22 mouse cellular contexts compared by ENCODE assay signal in genomic region chr15:100585931-100586330, GRCm38 (mm10). TPM values are rescaled to one million over a fixed set of nuclear protein-coding genes. Genes with fewer than 3 reads are reported as not detected.
A peak's percentile ranks its signal among the peaks of the same experiment; 100 is the strongest.
DNase-seq lines count a peak whose midpoint lies in the region; ATAC-seq and TF ChIP-seq lines count a peak whose summit lies in the region.
"Had no signal": no experiment of that assay in that cellular context is flagged by ENCODE, and none has a peak within 500 bp of the region (broad histone marks: within the 10 kb centered on the region; RNA-seq: fewer than 3 reads in every experiment).

No protein-coding gene starts in this region.

- peaks cover 67% of the 10 kb centered on the region for H3K36me3 ChIP-seq in hindbrain, embryonic 12.5 days
- H3K36me3 ChIP-seq in hindbrain, postnatal 0 days (ENCODE audit: insufficient read depth, low read length): peaks cover 37% of the 10 kb centered on the region
- no peaks in the 10 kb centered on the region for H3K36me3 ChIP-seq in E14TG2a.4 (ENCODE audit: insufficient read depth, low read length)
- H3K36me3 ChIP-seq in myocyte (ENCODE audit: control insufficient read depth, insufficient read depth): no peaks in the 10 kb centered on the region
- H3K36me3 ChIP-seq: G1E had no signal

- no peak for DNase-seq in hindbrain, postnatal 0 days (ENCODE audit: low spot score)
- no peak for DNase-seq in testis, postnatal 10 days (ENCODE audit: low spot score)
- DNase-seq in heart, postnatal 10 days: no peak
- no peak for DNase-seq in left cerebral cortex, postnatal 14 days (ENCODE audit: low spot score in 2 of 2)
- DNase-seq: adrenal gland, adult 2 months; adrenal gland, adult 8-10 months; adrenal gland, postnatal 10 days; adrenal gland, postnatal 25 days; adrenal gland, postnatal 36 days; B cell, adult 2 months; cerebellum, adult 11 months; cerebellum, adult 11-12 months; cerebellum, adult 18-20 months had no signal

- H3K4me3 ChIP-seq in hindbrain, embryonic 12.5 days: no peak overlapping the region
- H3K4me3 ChIP-seq in hindbrain, postnatal 0 days (ENCODE audit: low read length): no peak overlapping the region
- H3K4me3 ChIP-seq in E14TG2a.4 (replicated peaks; ENCODE audit: low read length) (0 out of 2 replicates have a peak overlapping the region, but pooled peaks have one; percentile 17), myocyte (no peak overlapping the region)

- no peak overlapping the region for H3ac ChIP-seq in myocyte (ENCODE audit: control insufficient read depth, insufficient read length)

- H3K27ac ChIP-seq in hindbrain, embryonic 12.5 days: no peak overlapping the region
- H3K27ac ChIP-seq in hindbrain, postnatal 0 days: no peak overlapping the region

- TF ChIP-seq POLR2A in myocyte (IDR thresholded peaks at IDR 0.05; ENCODE audit: insufficient read length, low read depth): no peak

- no peaks in the 10 kb centered on the region for H3K79me2 ChIP-seq in myocyte (ENCODE audit: control insufficient read depth, insufficient read depth)

- intact Hi-C loops in heart, postnatal 10 days (cut with DNase I): no loop called here
- intact Hi-C loops in left cerebral cortex, postnatal 14 days (cut with DNase I): no loop called here

- 0 out of 2 replicates have a peak overlapping the region, but pooled peaks have one; percentile 13 for H3K9ac ChIP-seq in hindbrain, embryonic 12.5 days
- H3K9ac ChIP-seq in hindbrain, postnatal 0 days (replicated peaks; ENCODE audit: low read length): no peak overlapping the region

- no peak overlapping the region for H3K4me2 ChIP-seq in hindbrain, embryonic 12.5 days (replicated peaks)
- no peak overlapping the region for H3K4me2 ChIP-seq in hindbrain, postnatal 0 days (ENCODE audit: low read depth, low read length)
- no peak overlapping the region for H3K4me2 ChIP-seq in myocyte (ENCODE audit: low read depth)

- WGBS in hindbrain, embryonic 12.5 days: 94% methylated on average over 16 of the region's 16 CpGs
- WGBS in hindbrain, postnatal 0 days: 93% methylated on average over 16 of the region's 16 CpGs

- no peaks in the 10 kb centered on the region for H3K4me1 ChIP-seq in hindbrain, embryonic 12.5 days
- H3K4me1 ChIP-seq in hindbrain, postnatal 0 days (ENCODE audit: insufficient read depth, low read length): no peaks in the 10 kb centered on the region
- H3K4me1 ChIP-seq in E14TG2a.4 (replicated peaks; ENCODE audit: low read depth, low read length): peaks cover 14% of the 10 kb centered on the region

- H3K9me3 ChIP-seq in hindbrain, embryonic 12.5 days (replicated peaks): no peaks in the 10 kb centered on the region
- H3K9me3 ChIP-seq in hindbrain, postnatal 0 days (ENCODE audit: low read length): no peaks in the 10 kb centered on the region
- no peaks in the 10 kb centered on the region for H3K9me3 ChIP-seq in E14TG2a.4 (ENCODE audit: low read length)
- H3K9me3 ChIP-seq: G1E had no signal

- H3K27me3 ChIP-seq in hindbrain, embryonic 12.5 days: no peaks in the 10 kb centered on the region; the same call in 1 of the 2 replicates
- no peaks in the 10 kb centered on the region for H3K27me3 ChIP-seq in hindbrain, postnatal 0 days (ENCODE audit: insufficient read depth, low read length)
- H3K27me3 ChIP-seq in E14TG2a.4 (ENCODE audit: insufficient read depth, low read length) (peaks cover 25% of the 10 kb centered on the region), myocyte (ENCODE audit: control insufficient read depth, insufficient read depth, insufficient read length) (no peaks in the 10 kb centered on the region)
- H3K27me3 ChIP-seq: CH12.LX, Patski had no signal

- TF ChIP-seq CTCF in hindbrain, postnatal 0 days (IDR thresholded peaks at IDR 0.05; ENCODE audit: low read depth): no peak
- no peak for TF ChIP-seq CTCF in E14TG2a.4 (conservative IDR thresholded peaks at IDR 0.05; ENCODE audit: low read length)

- ATAC-seq in hindbrain, embryonic 12.5 days (ENCODE audit: low FRiP score): no peak
- ATAC-seq in hindbrain, postnatal 0 days: no peak
- 0 out of 2 replicates have a peak, but pooled peaks have one; percentile 20 for ATAC-seq in erythroblast, adult 5-6 weeks (replicated peaks; ENCODE audit: low FRiP score, poor library complexity, severe bottlenecking)
- ATAC-seq: activated CD4-positive, CD25-positive, alpha-beta regulatory T cell, adult 4 months; CD4-positive, CD25-positive, alpha-beta regulatory T cell, adult 4 months; Patski had no signal

TF ChIP-seq in myocyte, 11 proteins besides CTCF, POLR2A, EP300 and RAD21:
- TF ChIP-seq E2F4 (IDR thresholded peaks at IDR 0.05; ENCODE audit: insufficient read depth): no peak
- peak in 2 of 3 experiments; percentile 28 to 47 for TF ChIP-seq MYOD1 (IDR thresholded peaks at IDR 0.05; ENCODE audit: control insufficient read depth in 1 of 3, insufficient read length in 2 of 3, low read depth in 2 of 3)
- no peak for TF ChIP-seq SRF (IDR thresholded peaks at IDR 0.05; ENCODE audit: control insufficient read depth, insufficient read length, low read depth)
- no peak for TF ChIP-seq REST (IDR thresholded peaks at IDR 0.05; ENCODE audit: insufficient read depth, insufficient read length)
- TF ChIP-seq MYOG (IDR thresholded peaks at IDR 0.05; ENCODE audit: control insufficient read depth in 1 of 3, insufficient read depth in 1 of 3, insufficient read length in 2 of 3, low read depth in 2 of 3): peak in 2 of 3 experiments; percentile 53 to 54
- no peak for TF ChIP-seq TCF3 (IDR thresholded peaks at IDR 0.05; ENCODE audit: insufficient read length, low read depth)

RNA-seq across cellular contexts. Expression of gene Pou6f1, which starts 13.9 kb away (rescaled TPM):
- 28.9 and 38.6 TPM in 2 replicates for polyA plus RNA-seq in hindbrain, embryonic 12.5 days (2016; fragmentation: Nextera tagmentation; extraction: Ambion mirVana)
- total RNA-seq in hindbrain, postnatal 0 days (2014; rRNA removed): 84.1 and 85.2 TPM in 2 replicates
- polyA plus RNA-seq in hindbrain, postnatal 0 days (2015; fragmentation: Nextera tagmentation; extraction: Ambion mirVana): 23.8 and 24.9 TPM in 2 replicates
- 1.2 and 1.9 TPM in 2 replicates for total RNA-seq in erythroblast, adult 5-6 weeks (2015; ENCODE audit: low replicate concordance)
- 0.28 TPM in 1 of 2 replicates, not detected in the other for total RNA-seq in erythroblast, adult 5-6 weeks (2017; ENCODE audit: low replicate concordance)
- 7.7 TPM for polyA plus RNA-seq in myocyte (2012; fragmentation: generic; extraction: Trizol)
- total RNA-seq in heart, postnatal 10 days (2021): 10 to 100 TPM; 20.9 to 21.6 TPM
- 100 to 1,000 TPM; 123 to 125 TPM for total RNA-seq in left cerebral cortex, postnatal 14 days (2021)

RNA-seq across cellular contexts. Expression of gene Dazap2, which starts 29.2 kb away (rescaled TPM):
- 168 and 176 TPM in 2 replicates for polyA plus RNA-seq in hindbrain, embryonic 12.5 days (2016; fragmentation: Nextera tagmentation; extraction: Ambion mirVana)
- total RNA-seq in hindbrain, postnatal 0 days (2014; rRNA removed): 108 and 141 TPM in 2 replicates
- polyA plus RNA-seq in hindbrain, postnatal 0 days (2015; fragmentation: Nextera tagmentation; extraction: Ambion mirVana): 156 and 164 TPM in 2 replicates
- 183 and 206 TPM in 2 replicates for total RNA-seq in erythroblast, adult 5-6 weeks (2015; ENCODE audit: low replicate concordance)
- total RNA-seq in erythroblast, adult 5-6 weeks (2017; ENCODE audit: low replicate concordance): 81.3 and 93.7 TPM in 2 replicates
- 154 TPM for polyA plus RNA-seq in myocyte (2012; fragmentation: generic; extraction: Trizol)
- 100 to 1,000 TPM; 176 to 183 TPM for total RNA-seq in heart, postnatal 10 days (2021)
- total RNA-seq in left cerebral cortex, postnatal 14 days (2021): 10 to 100 TPM; 97.6 to 98.1 TPM

RNA-seq across cellular contexts. Expression of gene Tfcp2, which starts 34.1 kb away (rescaled TPM):
- 42.9 and 50.8 TPM in 2 replicates for polyA plus RNA-seq in hindbrain, embryonic 12.5 days (2016; fragmentation: Nextera tagmentation; extraction: Ambion mirVana)
- 27.1 and 45.7 TPM in 2 replicates for total RNA-seq in hindbrain, postnatal 0 days (2014; rRNA removed)
- 34.9 and 35.6 TPM in 2 replicates for polyA plus RNA-seq in hindbrain, postnatal 0 days (2015; fragmentation: Nextera tagmentation; extraction: Ambion mirVana)
- total RNA-seq in erythroblast, adult 5-6 weeks (2015; ENCODE audit: low replicate concordance): 2.1 and 4.8 TPM in 2 replicates
- total RNA-seq in erythroblast, adult 5-6 weeks (2017; ENCODE audit: low replicate concordance): 7.8 and 13.7 TPM in 2 replicates
- polyA plus RNA-seq in myocyte (2012; fragmentation: generic; extraction: Trizol): 15.0 TPM
- total RNA-seq in heart, postnatal 10 days (2021): 10 to 100 TPM; 13.3 to 15.0 TPM
- total RNA-seq in left cerebral cortex, postnatal 14 days (2021): 10 to 100 TPM; 28.4 to 29.2 TPM

RNA-seq across cellular contexts. Expression of gene Smagp, which starts 50.8 kb away (rescaled TPM):
- 5.0 and 5.6 TPM in 2 replicates for polyA plus RNA-seq in hindbrain, embryonic 12.5 days (2016; fragmentation: Nextera tagmentation; extraction: Ambion mirVana)
- 2.7 and 5.8 TPM in 2 replicates for total RNA-seq in hindbrain, postnatal 0 days (2014; rRNA removed)
- 3.3 and 4.3 TPM in 2 replicates for polyA plus RNA-seq in hindbrain, postnatal 0 days (2015; fragmentation: Nextera tagmentation; extraction: Ambion mirVana)
- total RNA-seq in erythroblast, adult 5-6 weeks (2015; ENCODE audit: low replicate concordance): 3.8 and 4.8 TPM in 2 replicates
- 0.84 and 1.0 TPM in 2 replicates for total RNA-seq in erythroblast, adult 5-6 weeks (2017; ENCODE audit: low replicate concordance)
- 2.0 TPM for polyA plus RNA-seq in myocyte (2012; fragmentation: generic; extraction: Trizol)
- 10 to 100 TPM; 20.5 to 25.8 TPM for total RNA-seq in heart, postnatal 10 days (2021)
- total RNA-seq in left cerebral cortex, postnatal 14 days (2021): 1 to 10 TPM; 2.2 to 2.3 TPM
- polyA plus RNA-seq: activated CD4-positive, CD25-positive, alpha-beta regulatory T cell, adult 4 months; CD4-positive, CD25-positive, alpha-beta regulatory T cell, adult 4 months had no signal

Comparison
In these comparisons a context has a peak if more than half of its experiments do, and no peak if none do; other contexts are left out.
1. RNA of gene Pou6f1, which starts 13.9 kb away (total RNA-seq): 123 to 125 TPM in left cerebral cortex, postnatal 14 days, 84.1 to 85.2 TPM in hindbrain, postnatal 0 days and 20.9 to 21.6 TPM in heart, postnatal 10 days; 0.28 to 1.9 TPM in erythroblast, adult 5-6 weeks; every median in the first group is over 4 times any median in the second.